Mouse (Mus musculus): ENCODE measurements around the gene Mgat4c. TPM values are rescaled to one million over a fixed set of nuclear protein-coding genes. Genes with fewer than 3 reads are reported as not detected.
A peak's percentile ranks its signal among the peaks of the same experiment; 100 is the strongest.
"Not testable (repeated sequence)": the region's sequence is repeated elsewhere in the genome, so short reads cannot be mapped to it uniquely, and the experiment has no call there.

Gene Mgat4c
- polyA plus RNA-seq, 1 experiment from 2014 or later: not detected

- ATAC-seq (replicated peaks; ENCODE audit: low FRiP score) (no peak), DNase-seq (ENCODE audit: low spot score) (no peak)
- Histone ChIP-seq H3K4me3 (ENCODE audit: low read depth, low read length) (no peak overlapping the region), H3K36me3 (ENCODE audit: control insufficient read depth, insufficient read depth, low read length) (no peaks in the 10 kb centered on the region), H3K27ac (ENCODE audit: low read depth, low read length) (no peak overlapping the region), H3K9me3 (ENCODE audit: control insufficient read depth, low read length) (no peaks in the 10 kb centered on the region), H3K27me3 (replicated peaks; ENCODE audit: control insufficient read depth, insufficient read depth, low read length) (no peaks in the 10 kb centered on the region), H3K4me1 (replicated peaks; ENCODE audit: control insufficient read depth, insufficient read depth, low read length) (no peaks in the 10 kb centered on the region), H3K4me2 (no peak overlapping the region), H3K9ac (ENCODE audit: low read depth, low read length) (no peak overlapping the region)
These were observed 690.8 kb downstream of the Mgat4c start for GRCm38 (mm10) chr10:102372111-102372510.

GRCm38 (mm10) chr10:102374061-102374460 lies 692.8 kb downstream of the Mgat4c start:
- H3K9ac ChIP-seq (ENCODE audit: low read depth, low read length): no peak overlapping the region
- H3K9me3 ChIP-seq (ENCODE audit: control insufficient read depth, low read length): no peaks in the 10 kb centered on the region
- 81% methylated on average over 4 of the region's 4 CpGs for WGBS
- DNase-seq (ENCODE audit: low spot score): no peak
- H3K4me3 ChIP-seq (ENCODE audit: low read depth, low read length): no peak overlapping the region
- ATAC-seq (replicated peaks; ENCODE audit: low FRiP score): no peak
- no peak overlapping the region for H3K4me2 ChIP-seq
- no peaks in the 10 kb centered on the region for H3K36me3 ChIP-seq (ENCODE audit: control insufficient read depth, insufficient read depth, low read length)
- H3K4me1 ChIP-seq (replicated peaks; ENCODE audit: control insufficient read depth, insufficient read depth, low read length): no peaks in the 10 kb centered on the region
- no peaks in the 10 kb centered on the region for H3K27me3 ChIP-seq (replicated peaks; ENCODE audit: control insufficient read depth, insufficient read depth, low read length)
- H3K27ac ChIP-seq (ENCODE audit: low read depth, low read length): no peak overlapping the region

GRCm38 (mm10) chr10:102377377-102377776 lies 696.1 kb downstream of the Mgat4c start:
- H3K9ac ChIP-seq (ENCODE audit: low read depth, low read length): no peak overlapping the region
- H3K27me3 ChIP-seq (replicated peaks; ENCODE audit: control insufficient read depth, insufficient read depth, low read length): no peaks in the 10 kb centered on the region
- ATAC-seq (replicated peaks; ENCODE audit: low FRiP score): no peak
- no peak overlapping the region for H3K4me3 ChIP-seq (ENCODE audit: low read depth, low read length)
- H3K9me3 ChIP-seq (ENCODE audit: control insufficient read depth, low read length): no peaks in the 10 kb centered on the region
- H3K36me3 ChIP-seq (ENCODE audit: control insufficient read depth, insufficient read depth, low read length): no peaks in the 10 kb centered on the region
- WGBS: 77% methylated on average over 4 of the region's 4 CpGs
- no peaks in the 10 kb centered on the region for H3K4me1 ChIP-seq (replicated peaks; ENCODE audit: control insufficient read depth, insufficient read depth, low read length)
- no peak overlapping the region for H3K27ac ChIP-seq (ENCODE audit: low read depth, low read length)
- no peak overlapping the region for H3K4me2 ChIP-seq
- DNase-seq (ENCODE audit: low spot score): no peak

- Histone ChIP-seq H3K9me3 (ENCODE audit: control insufficient read depth, low read length) (no peaks in the 10 kb centered on the region), H3K27me3 (replicated peaks; ENCODE audit: control insufficient read depth, insufficient read depth, low read length) (no peaks in the 10 kb centered on the region), H3K4me1 (replicated peaks; ENCODE audit: control insufficient read depth, insufficient read depth, low read length) (no peaks in the 10 kb centered on the region), H3K9ac (ENCODE audit: low read depth, low read length) (no peak overlapping the region), H3K4me3 (ENCODE audit: low read depth, low read length) (no peak overlapping the region), H3K36me3 (ENCODE audit: control insufficient read depth, insufficient read depth, low read length) (no peaks in the 10 kb centered on the region), H3K27ac (ENCODE audit: low read depth, low read length) (no peak overlapping the region), H3K4me2 (no peak overlapping the region)
- WGBS: 72% methylated on average over 1 of the region's 1 CpGs
- ATAC-seq (replicated peaks; ENCODE audit: low FRiP score): no peak
- DNase-seq (ENCODE audit: low spot score): no peak
These were observed 707.9 kb downstream of the Mgat4c start for GRCm38 (mm10) chr10:102389223-102389622.

GRCm38 (mm10) chr10:102417654-102418272 lies 736.5 kb downstream of the Mgat4c start:
- H3K4me2 ChIP-seq: no peak overlapping the region
- H3K36me3 ChIP-seq (ENCODE audit: control insufficient read depth, insufficient read depth, low read length): no peaks in the 10 kb centered on the region
- DNase-seq (ENCODE audit: low spot score) (no peak), ATAC-seq (replicated peaks; ENCODE audit: low FRiP score) (no peak)
- no peaks in the 10 kb centered on the region for H3K27me3 ChIP-seq (replicated peaks; ENCODE audit: control insufficient read depth, insufficient read depth, low read length)
- no peak overlapping the region for H3K9ac ChIP-seq (ENCODE audit: low read depth, low read length)
- no peak overlapping the region for H3K27ac ChIP-seq (ENCODE audit: low read depth, low read length)
- no peaks in the 10 kb centered on the region for H3K4me1 ChIP-seq (replicated peaks; ENCODE audit: control insufficient read depth, insufficient read depth, low read length)
- H3K4me3 ChIP-seq (ENCODE audit: low read depth, low read length): no peak overlapping the region
- no peaks in the 10 kb centered on the region for H3K9me3 ChIP-seq (ENCODE audit: control insufficient read depth, low read length)
- 84% methylated on average over 2 of the region's 2 CpGs for WGBS

- WGBS: 2% methylated on average over 3 of the region's 7 CpGs
- H3K9ac ChIP-seq (ENCODE audit: low read depth, low read length); H3K27me3 ChIP-seq (replicated peaks; ENCODE audit: control insufficient read depth, insufficient read depth, low read length); H3K4me3 ChIP-seq (ENCODE audit: low read depth, low read length); H3K27ac ChIP-seq (ENCODE audit: low read depth, low read length); H3K4me1 ChIP-seq (replicated peaks; ENCODE audit: control insufficient read depth, insufficient read depth, low read length); H3K36me3 ChIP-seq (ENCODE audit: control insufficient read depth, insufficient read depth, low read length); H3K4me2 ChIP-seq; DNase-seq (ENCODE audit: low spot score); H3K9me3 ChIP-seq (ENCODE audit: control insufficient read depth, low read length): not testable (repeated sequence)
- 0 out of 2 replicates have a peak, but pooled peaks have one; percentile 43 for ATAC-seq (replicated peaks; ENCODE audit: low FRiP score)
These were observed 753.8 kb downstream of the Mgat4c start for GRCm38 (mm10) chr10:102435048-102435447.

GRCm38 (mm10) chr10:102435467-102435866 lies 754.2 kb downstream of the Mgat4c start:
- ATAC-seq (replicated peaks; ENCODE audit: low FRiP score); H3K27me3 ChIP-seq (replicated peaks; ENCODE audit: control insufficient read depth, insufficient read depth, low read length); H3K4me3 ChIP-seq (ENCODE audit: low read depth, low read length); H3K4me2 ChIP-seq; H3K36me3 ChIP-seq (ENCODE audit: control insufficient read depth, insufficient read depth, low read length); H3K27ac ChIP-seq (ENCODE audit: low read depth, low read length); H3K4me1 ChIP-seq (replicated peaks; ENCODE audit: control insufficient read depth, insufficient read depth, low read length); H3K9me3 ChIP-seq (ENCODE audit: control insufficient read depth, low read length); DNase-seq (ENCODE audit: low spot score); H3K9ac ChIP-seq (ENCODE audit: low read depth, low read length): not testable (repeated sequence)
- WGBS: 40% methylated on average over 6 of the region's 6 CpGs

Small RNAs within 50 kb of the gene (microRNA-seq; reads per million reads assigned to microRNA genes)
- not detected for gene Mir3059 (ENCODE audit: borderline number of aligned reads)
